Mouse (Mus musculus): Measurements from ENCODE around the gene Tmcc2. TPM values are rescaled to one million over a fixed set of nuclear protein-coding genes. Genes with fewer than 3 reads are reported as not detected.

Gene Tmcc2
- polyA plus RNA-seq (2012), result 15.7 and 18.3 TPM in 2 replicates

GRCm38 (mm10) chr1:132390691-132391579, at the start of gene Tmcc2:
TSS of gene Tmcc2 (minus strand) at chr1:132391281.

GRCm38 (mm10) chr1:132417319-132418251, 26.5 kb upstream of the Tmcc2 start, which contains the start of gene Dstyk:
TSS of gene Dstyk (plus strand) at chr1:132417555.

GRCm38 (mm10) chr1:132315889-132316624, 75.0 kb downstream of the Tmcc2 start, which contains the start of gene Nuak2:
TSS of gene Nuak2 (plus strand) at chr1:132316126.

Other genes with a start within 250 kb of the Tmcc2 start
- gene Lemd1, start 199.8 kb downstream of the Tmcc2 start, polyA plus RNA-seq (2012), result not detected in 2 replicates
- not detected in 2 replicates for gene AC124108.1, start 199.8 kb downstream of the Tmcc2 start, polyA plus RNA-seq (2012)
- gene Gm10188, start 161.5 kb downstream of the Tmcc2 start, polyA plus RNA-seq (2012), result not detected in 2 replicates
- 0.03 TPM in 2 replicates for gene Klhdc8a, start 92.7 kb downstream of the Tmcc2 start, polyA plus RNA-seq (2012)
- gene Nuak2, start 75.2 kb downstream of the Tmcc2 start, polyA plus RNA-seq (2012), result 25.6 and 28.1 TPM in 2 replicates
- 2.4 and 3.0 TPM in 2 replicates for gene Dstyk, start 26.3 kb upstream of the Tmcc2 start, polyA plus RNA-seq (2012)
- 3.2 and 4.1 TPM in 2 replicates for gene Rbbp5, start 86.1 kb upstream of the Tmcc2 start, polyA plus RNA-seq (2012)
- gene Tmem81, start 114.9 kb upstream of the Tmcc2 start, polyA plus RNA-seq (2012), result 0.18 and 0.74 TPM in 2 replicates
- not detected in 2 replicates for gene Cntn2, start 152.0 kb upstream of the Tmcc2 start, polyA plus RNA-seq (2012)

All from megakaryocyte-erythroid progenitor cell, adult 5 weeks (primary cell).